Mouse (Mus musculus): ENCODE measurements around the gene Lrp4. TPM values are rescaled to one million over a fixed set of nuclear protein-coding genes. Genes with fewer than 3 reads are reported as not detected.

The Lrp4 gene
- polyA plus RNA-seq, 1 experiment from 2014 or later = 5.1 TPM

- Histone ChIP-seq H3K36me3 (no peaks in the 10 kb centered on the region), H3K27me3 (peaks cover 21% of the 10 kb centered on the region), H3K9me3 (no peaks in the 10 kb centered on the region), H3K4me2 (no peak overlapping the region), H3K4me1 (replicated peaks) (peaks cover 40% of the 10 kb centered on the region), H3K4me3 (no peak overlapping the region), H3K27ac (replicated peaks) (no peak overlapping the region), H3K9ac (no peak overlapping the region)
- ATAC-seq (ENCODE audit: low read depth) = no peak
- 5% methylated on average over 4 of the region's 4 CpGs for WGBS
Measured at GRCm38 (mm10) chr2:91455826-91456225, 1.5 kb upstream of the Lrp4 start.

GRCm38 (mm10) chr2:91456491-91457100, 715 bp upstream of the Lrp4 start:
- Histone ChIP-seq H3K9me3 (no peaks in the 10 kb centered on the region), H3K4me3 (peak overlapping the region; percentile 71)

GRCm38 (mm10) chr2:91457656-91458251, 443 bp downstream of the Lrp4 start:
- Histone ChIP-seq H3K4me2 (peak overlapping the region; percentile 95), H3K9me3 (no peaks in the 10 kb centered on the region), H3K4me3 (peak overlapping the region; percentile 71), H3K36me3 (no peaks in the 10 kb centered on the region), H3K27me3 (peaks cover 21% of the 10 kb centered on the region), H3K27ac (replicated peaks) (peak overlapping the region; percentile 81), H3K9ac (peak overlapping the region; percentile 85), H3K4me1 (replicated peaks) (peaks cover 55% of the 10 kb centered on the region)
- under 1% methylated on average over 45 of the region's 45 CpGs for whole genome bisulfite sequencing
- ATAC-seq (ENCODE audit: low read depth) = peak; percentile 61

More at GRCm38 (mm10) chr2:91456491-91457100, 715 bp upstream of the Lrp4 start:
- Histone ChIP-seq H3K9ac (no peak overlapping the region; the same call in 1 of the 2 replicates), H3K27ac (replicated peaks) (peak overlapping the region; percentile 81), H3K4me1 (replicated peaks) (peaks cover 48% of the 10 kb centered on the region), H3K4me2 (peak overlapping the region; percentile 95), H3K27me3 (peaks cover 21% of the 10 kb centered on the region), H3K36me3 (no peaks in the 10 kb centered on the region)
- no peak for ATAC-seq (ENCODE audit: low read depth)
- WGBS = 40% methylated on average over 9 of the region's 9 CpGs

GRCm38 (mm10) chr2:91458252-91458672, 951 bp downstream of the Lrp4 start:
- Histone ChIP-seq H3K4me1 (replicated peaks) (peaks cover 60% of the 10 kb centered on the region), H3K9ac (peak overlapping the region; percentile 85), H3K4me3 (peak overlapping the region; percentile 71), H3K27me3 (peaks cover 21% of the 10 kb centered on the region), H3K4me2 (peak overlapping the region; percentile 95), H3K27ac (replicated peaks) (peak overlapping the region; percentile 81), H3K9me3 (no peaks in the 10 kb centered on the region), H3K36me3 (no peaks in the 10 kb centered on the region)
- under 1% methylated on average over 21 of the region's 21 CpGs for WGBS
- ATAC-seq (ENCODE audit: low read depth) = 0 out of 2 replicates have a peak, but pooled peaks have one; percentile 7

- WGBS = under 1% methylated on average over 32 of the region's 32 CpGs
- Histone ChIP-seq H3K4me1 (replicated peaks) (peaks cover 63% of the 10 kb centered on the region), H3K4me3 (peak overlapping the region; percentile 71), H3K9ac (peak overlapping the region; percentile 85), H3K27ac (replicated peaks) (peak overlapping the region; percentile 81), H3K9me3 (no peaks in the 10 kb centered on the region), H3K4me2 (peak overlapping the region; percentile 95), H3K36me3 (no peaks in the 10 kb centered on the region), H3K27me3 (peaks cover 21% of the 10 kb centered on the region)
- peak; percentile 29; the same call in 1 of the 2 replicates for ATAC-seq (ENCODE audit: low read depth)
Measured at GRCm38 (mm10) chr2:91458673-91459391, 1.5 kb downstream of the Lrp4 start.

GRCm38 (mm10) chr2:91460076-91460475, 2.8 kb downstream of the Lrp4 start:
- H3K9me3 ChIP-seq = no peaks in the 10 kb centered on the region
- WGBS = 91% methylated on average over 6 of the region's 6 CpGs
- H3K4me1 ChIP-seq (replicated peaks) = peaks cover 63% of the 10 kb centered on the region
- no peaks in the 10 kb centered on the region for H3K36me3 ChIP-seq
- H3K27me3 ChIP-seq = peaks cover 21% of the 10 kb centered on the region
- ATAC-seq (ENCODE audit: low read depth) = no peak
- no peak overlapping the region; the same call in 1 of the 2 replicates for H3K27ac ChIP-seq (replicated peaks)
- H3K9ac ChIP-seq = no peak overlapping the region
- H3K4me2 ChIP-seq = 0 out of 2 replicates have a peak overlapping the region, but pooled peaks have one; percentile 95
- no peak overlapping the region for H3K4me3 ChIP-seq

- Histone ChIP-seq H3K27ac (replicated peaks) (no peak overlapping the region), H3K4me1 (replicated peaks) (peaks cover 63% of the 10 kb centered on the region), H3K36me3 (no peaks in the 10 kb centered on the region), H3K9ac (no peak overlapping the region), H3K27me3 (peaks cover 21% of the 10 kb centered on the region), H3K9me3 (no peaks in the 10 kb centered on the region), H3K4me3 (no peak overlapping the region), H3K4me2 (no peak overlapping the region)
- no peak for ATAC-seq (ENCODE audit: low read depth)
- WGBS = 53% methylated on average over 7 of the region's 7 CpGs
Measured at GRCm38 (mm10) chr2:91460771-91461170, 3.5 kb downstream of the Lrp4 start.

GRCm38 (mm10) chr2:91461341-91461740, 4.0 kb downstream of the Lrp4 start:
- no peaks in the 10 kb centered on the region for H3K36me3 ChIP-seq
- ATAC-seq (ENCODE audit: low read depth) = no peak
- H3K4me3 ChIP-seq = no peak overlapping the region
- no peak overlapping the region for H3K27ac ChIP-seq (replicated peaks)
- H3K4me2 ChIP-seq = 0 out of 2 replicates have a peak overlapping the region, but pooled peaks have one; percentile 11
- H3K9me3 ChIP-seq = no peaks in the 10 kb centered on the region
- H3K9ac ChIP-seq = no peak overlapping the region
- H3K27me3 ChIP-seq = peaks cover 21% of the 10 kb centered on the region
- peaks cover 63% of the 10 kb centered on the region for H3K4me1 ChIP-seq (replicated peaks)
- WGBS = 32% methylated on average over 3 of the region's 3 CpGs

GRCm38 (mm10) chr2:91462196-91462595, 4.9 kb downstream of the Lrp4 start:
- H3K9me3 ChIP-seq = no peaks in the 10 kb centered on the region
- no peak overlapping the region for H3K4me3 ChIP-seq
- peaks cover 60% of the 10 kb centered on the region for H3K4me1 ChIP-seq (replicated peaks)
- H3K27me3 ChIP-seq = peaks cover 15% of the 10 kb centered on the region
- 2% methylated on average over 2 of the region's 2 CpGs for WGBS
- peak overlapping the region; percentile 73 for H3K9ac ChIP-seq
- peak overlapping the region; percentile 59; the same call in 1 of the 2 replicates for H3K27ac ChIP-seq (replicated peaks)
- ATAC-seq (ENCODE audit: low read depth) = no peak
- H3K4me2 ChIP-seq = peak overlapping the region; percentile 52
- no peaks in the 10 kb centered on the region for H3K36me3 ChIP-seq

GRCm38 (mm10) chr2:91462681-91463080, 5.4 kb downstream of the Lrp4 start:
- WGBS = 6% methylated on average over 12 of the region's 12 CpGs
- ATAC-seq (ENCODE audit: low read depth) = peak; percentile 29; the same call in 1 of the 2 replicates
- peak overlapping the region; percentile 73 for H3K9ac ChIP-seq
- peaks cover 60% of the 10 kb centered on the region for H3K4me1 ChIP-seq (replicated peaks)
- H3K9me3 ChIP-seq = no peaks in the 10 kb centered on the region
- peak overlapping the region; percentile 59 for H3K27ac ChIP-seq (replicated peaks)
- H3K4me3 ChIP-seq = peak overlapping the region; percentile 18
- H3K4me2 ChIP-seq = peak overlapping the region; percentile 52
- peaks cover 15% of the 10 kb centered on the region for H3K27me3 ChIP-seq
- H3K36me3 ChIP-seq = no peaks in the 10 kb centered on the region

- no peak for ATAC-seq (ENCODE audit: low read depth)
- Histone ChIP-seq H3K27ac (replicated peaks) (no peak overlapping the region), H3K9ac (no peak overlapping the region), H3K4me3 (no peak overlapping the region), H3K4me1 (replicated peaks) (peaks cover 55% of the 10 kb centered on the region), H3K4me2 (no peak overlapping the region), H3K9me3 (no peaks in the 10 kb centered on the region), H3K27me3 (no peaks in the 10 kb centered on the region), H3K36me3 (no peaks in the 10 kb centered on the region)
- 90% methylated on average over 3 of the region's 3 CpGs for WGBS
Measured at GRCm38 (mm10) chr2:91465934-91466333, 8.6 kb downstream of the Lrp4 start.

- H3K4me1 ChIP-seq (replicated peaks) = peaks cover 38% of the 10 kb centered on the region
- ATAC-seq (ENCODE audit: low read depth) = no peak
- no peaks in the 10 kb centered on the region for H3K36me3 ChIP-seq
- 0 out of 2 replicates have a peak overlapping the region, but pooled peaks have one; percentile 34 for H3K9ac ChIP-seq
- no peak overlapping the region for H3K4me3 ChIP-seq
- no peak overlapping the region for H3K27ac ChIP-seq (replicated peaks)
- H3K4me2 ChIP-seq = no peak overlapping the region
- WGBS = 57% methylated on average over 8 of the region's 8 CpGs
- H3K27me3 ChIP-seq = no peaks in the 10 kb centered on the region
- no peaks in the 10 kb centered on the region for H3K9me3 ChIP-seq
Measured at GRCm38 (mm10) chr2:91467613-91468012, 10.3 kb downstream of the Lrp4 start.
